Mouse (Mus musculus): ENCODE results near the gene Cphx2.
"Not testable (repeated sequence)": the region's sequence is repeated elsewhere in the genome, so short reads cannot be mapped to it uniquely, and the experiment has no call there.

DNA sequence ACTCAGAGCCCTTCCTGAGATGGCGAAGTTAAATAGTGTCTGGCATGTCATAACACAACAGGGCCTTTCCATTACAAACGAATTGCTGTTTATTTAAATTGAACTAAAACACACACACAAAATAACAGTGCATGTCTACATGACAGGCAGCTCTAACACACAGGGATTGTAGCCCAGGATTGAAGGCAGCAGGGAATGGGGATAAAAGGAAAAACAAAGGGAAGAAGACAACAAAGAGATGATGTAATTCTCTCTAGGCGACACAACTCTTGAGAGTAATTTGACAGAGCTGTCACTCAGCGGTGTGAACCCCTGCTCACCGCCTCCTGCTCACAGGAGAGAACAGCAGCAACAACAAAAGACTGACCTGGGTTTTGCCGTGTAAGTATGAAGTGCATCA, 22.0 kb upstream of the Cphx2 start:
- TF ChIP-seq POLR2A (IDR thresholded peaks at IDR 0.05; ENCODE audit: insufficient read depth, low read length); CTCF (IDR thresholded peaks at IDR 0.05; ENCODE audit: low read depth, low read length): not testable (repeated sequence)

Data from ES-Bruce4 (cell line).